Mouse (Mus musculus) lung, adult 2 months (tissue): ENCODE results near the gene Sipa1l3.

Source experiments
- CTCF ChIP-seq: fragments of 200-500 bp; IDR thresholded peaks from 2 replicates; pipeline ENCODE4 v1.5.1; 2011; ENCODE audit warnings: mild to moderate bottlenecking, low read length, control low read depth; ENCODE audit not compliant: insufficient read depth
- POLR2A ChIP-seq: fragments of 200-500 bp; IDR thresholded peaks from 2 replicates; pipeline ENCODE4 v1.6.1; 2011; ENCODE audit warnings: low read depth, mild to moderate bottlenecking, control low read depth, low read length, borderline replicate concordance; ENCODE audit errors: extremely low read depth

DNA sequence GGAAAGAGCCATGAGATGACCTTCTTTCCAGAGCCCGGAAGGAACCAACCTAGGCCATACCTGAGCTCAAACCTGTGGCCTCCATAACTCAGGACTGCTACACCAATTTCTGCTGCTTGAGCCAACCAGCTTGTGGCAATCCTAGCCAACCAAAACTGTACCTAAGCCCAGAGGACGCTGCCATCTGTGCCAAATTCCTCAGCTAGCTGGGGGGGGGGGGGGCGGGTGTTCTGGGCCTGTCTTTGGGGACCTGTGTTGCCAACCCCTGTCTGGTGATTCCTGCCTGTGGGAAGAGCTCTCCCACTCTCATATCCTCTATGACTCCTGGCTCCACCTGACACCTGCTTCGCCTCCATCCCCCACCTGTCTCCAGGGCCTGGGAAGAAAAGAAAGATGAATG is 34.9 kb downstream of the Sipa1l3 start:
- TF ChIP-seq POLR2A = no peak
- no peak for TF ChIP-seq CTCF
